22 mouse cellular contexts compared by ENCODE assay signal in genomic region chr19:41192953-41193352, GRCm38 (mm10). TPM values are rescaled to one million over a fixed set of nuclear protein-coding genes. Genes with fewer than 3 reads are reported as not detected.
DNase-seq lines count a peak whose midpoint lies in the region; ATAC-seq lines count a peak whose summit lies in the region.
"Had no signal": no experiment of that assay in that cellular context is flagged by ENCODE, and none has a peak within 500 bp of the region (broad histone marks: within the 10 kb centered on the region; RNA-seq: fewer than 3 reads in every experiment).

No protein-coding gene starts in this region.

- 0 out of 2 replicates have a peak, but pooled peaks have one; percentile 49 for ATAC-seq in neural tube, embryonic 13.5 days (ENCODE audit: low read depth)
- peak; percentile 69; the same call in 1 of the 2 replicates for ATAC-seq in neural tube, embryonic 15.5 days (ENCODE audit: low FRiP score)
- ATAC-seq: forebrain, embryonic 16.5 days; hindbrain, postnatal 0 days; intestine, embryonic 16.5 days; midbrain, embryonic 16.5 days had no signal

- H3K4me3 ChIP-seq in neural tube, embryonic 13.5 days, result no peak overlapping the region
- no peak overlapping the region for H3K4me3 ChIP-seq in neural tube, embryonic 15.5 days (replicated peaks)
- H3K4me3 ChIP-seq: embryonic facial prominence, embryonic 15.5 days; kidney, embryonic 15.5 days; liver, embryonic 13.5 days; megakaryocyte, embryonic 14.5 days had no signal

- H3K27ac ChIP-seq in neural tube, embryonic 13.5 days (replicated peaks), result no peak overlapping the region; the same call in 1 of the 2 replicates
- H3K27ac ChIP-seq in neural tube, embryonic 15.5 days (replicated peaks), result no peak overlapping the region
- H3K27ac ChIP-seq: embryonic facial prominence, embryonic 15.5 days; hindbrain, postnatal 0 days; liver, embryonic 13.5 days had no signal

- DNase-seq in gastrocnemius, postnatal 25 days, result peak; percentile 4
- DNase-seq in gastrocnemius, adult 18-20 months (ENCODE audit: low spot score), result no peak
- no peak for DNase-seq in neural tube, embryonic 10.5 days (ENCODE audit: extremely low spot score, low spot score)
- peak; percentile 28 for DNase-seq in adrenal gland, postnatal 10 days
- DNase-seq in left cerebral cortex, postnatal 4 days, result no peak
- no peak for DNase-seq in thymus, postnatal 10 days (ENCODE audit: low spot score in 2 of 2)
- DNase-seq: cerebellum, adult 9-11 months; gastrocnemius, postnatal 36 days; kidney, postnatal 4 days; liver, embryonic 13.5 days; lung, adult 2 months; thymus, adult 18-20 months; thymus, postnatal 4 days had no signal

- no peaks in the 10 kb centered on the region for H3K36me3 ChIP-seq in neural tube, embryonic 13.5 days
- H3K36me3 ChIP-seq in neural tube, embryonic 15.5 days, result no peaks in the 10 kb centered on the region
- H3K36me3 ChIP-seq: embryonic facial prominence, embryonic 15.5 days; kidney, embryonic 15.5 days; liver, embryonic 13.5 days had no signal

- WGBS in neural tube, embryonic 13.5 days, result 37% methylated on average over 4 of the region's 4 CpGs
- 31% methylated on average over 4 of the region's 4 CpGs for WGBS in neural tube, embryonic 15.5 days

- intact Hi-C loops in left cerebral cortex, postnatal 4 days (cut with DNase I), result no loop called here

- peaks cover 44% of the 10 kb centered on the region for H3K4me1 ChIP-seq in neural tube, embryonic 13.5 days (replicated peaks)
- peaks cover 21% of the 10 kb centered on the region for H3K4me1 ChIP-seq in neural tube, embryonic 15.5 days
- H3K4me1 ChIP-seq: embryonic facial prominence, embryonic 15.5 days; liver, embryonic 13.5 days; megakaryocyte, embryonic 14.5 days had no signal

- no peaks in the 10 kb centered on the region for H3K27me3 ChIP-seq in neural tube, embryonic 13.5 days
- H3K27me3 ChIP-seq in neural tube, embryonic 15.5 days (replicated peaks), result no peaks in the 10 kb centered on the region
- H3K27me3 ChIP-seq: embryonic facial prominence, embryonic 15.5 days; liver, embryonic 13.5 days had no signal

- no peak overlapping the region for H3K9ac ChIP-seq in neural tube, embryonic 13.5 days
- H3K9ac ChIP-seq in neural tube, embryonic 15.5 days (replicated peaks), result no peak overlapping the region
- H3K9ac ChIP-seq: embryonic facial prominence, embryonic 15.5 days; kidney, embryonic 15.5 days; liver, embryonic 13.5 days had no signal

- no peaks in the 10 kb centered on the region for H3K9me3 ChIP-seq in neural tube, embryonic 13.5 days
- H3K9me3 ChIP-seq in neural tube, embryonic 15.5 days (replicated peaks), result no peaks in the 10 kb centered on the region
- H3K9me3 ChIP-seq: embryonic facial prominence, embryonic 15.5 days; kidney, embryonic 15.5 days; liver, embryonic 13.5 days had no signal

- no peak overlapping the region for H3K4me2 ChIP-seq in neural tube, embryonic 13.5 days
- H3K4me2 ChIP-seq in neural tube, embryonic 15.5 days, result no peak overlapping the region
- H3K4me2 ChIP-seq: embryonic facial prominence, embryonic 15.5 days; kidney, embryonic 15.5 days; liver, embryonic 13.5 days had no signal

RNA-seq across cellular contexts. Expression of gene Tll2, which starts 13.7 kb away (rescaled TPM):
- total RNA-seq in gastrocnemius, postnatal 25 days (2021), result under 1 TPM in 1 of 2 experiments, not detected in 1; 0.24 TPM
- total RNA-seq in gastrocnemius, adult 18-20 months (2021), result under 1 TPM; 0.07 TPM
- polyA plus RNA-seq in neural tube, embryonic 13.5 days (2015; fragmentation: Nextera tagmentation; extraction: Ambion mirVana), result 1.1 and 1.4 TPM in 2 replicates
- under 1 TPM; 0.27 to 0.94 TPM for total RNA-seq in adrenal gland, postnatal 10 days (2021)
- 1.9 and 2.2 TPM in 2 replicates for polyA plus RNA-seq in neural tube, embryonic 15.5 days (2015; fragmentation: Nextera tagmentation; extraction: Ambion mirVana)
- total RNA-seq in left cerebral cortex, postnatal 4 days (2021), result 1 to 10 TPM in 1 of 2 experiments, under 1 TPM in 1; 0.64 to 1.6 TPM
- polyA plus RNA-seq: liver, embryonic 13.5 days had no signal

Comparison
In these comparisons a context has a peak if more than half of its experiments do, and no peak if none do; other contexts are left out.
1. DNase-seq: peak in gastrocnemius, postnatal 25 days (single experiment) and adrenal gland, postnatal 10 days (single experiment); none in gastrocnemius, adult 18-20 months (single experiment), neural tube, embryonic 10.5 days (single experiment), left cerebral cortex, postnatal 4 days (single experiment) and thymus, postnatal 10 days (0 of 2).